Mouse (Mus musculus) cerebellum, adult 2 months (tissue): ENCODE data around the gene Tbc1d20. TPM values are rescaled to one million over a fixed set of nuclear protein-coding genes. Genes with fewer than 3 reads are reported as not detected.
"Not testable (repeated sequence)": the region's sequence is repeated elsewhere in the genome, so short reads cannot be mapped to it uniquely, and the experiment has no call there.

Experiments
- DNase-seq, 2 experiments: peaks; one replicate each; pipeline ENCODE4 v3.0.0; 2021
- H3K27ac ChIP-seq: fragments of 200-500 bp; 2 replicates; pipeline ENCODE4 v1.5.1; 2012; ENCODE audit warnings: low read length, control low read depth, inconsistent platforms; ENCODE audit not compliant: insufficient read depth
- H3K27me3 ChIP-seq: fragments of 200-500 bp; 2 replicates; pipeline ENCODE4 v1.6.1; 2012; ENCODE audit warnings: inconsistent platforms, mild to moderate bottlenecking, low read length, moderate library complexity; ENCODE audit not compliant: control insufficient read depth, insufficient read depth
- H3K4me1 ChIP-seq: fragments of 200-500 bp; 2 replicates; pipeline ENCODE4 v1.6.1; 2011; ENCODE audit warnings: low read length; ENCODE audit not compliant: control insufficient read depth, insufficient read depth
- H3K4me3 ChIP-seq: fragments of 200-500 bp; replicated peaks from 2 replicates; pipeline ENCODE3; 2011; ENCODE audit warnings: mild to moderate bottlenecking, low read depth, low read length, control low read depth; ENCODE audit not compliant: insufficient read depth
- CTCF ChIP-seq: fragments of 200-500 bp; IDR thresholded peaks from 2 replicates; pipeline ENCODE4 v1.5.1; 2011; ENCODE audit warnings: low read depth, mild to moderate bottlenecking, control low read depth, low read length, moderate library complexity, borderline replicate concordance; ENCODE audit not compliant: insufficient read depth
- POLR2A ChIP-seq: fragments of 200-500 bp; IDR thresholded peaks from 2 replicates; pipeline ENCODE4 v1.6.1; 2011; ENCODE audit warnings: low read length, control low read depth, borderline replicate concordance; ENCODE audit not compliant: insufficient read depth
- WGBS: fragments of 180-500 bp; shearing (Covaris S2); methylation state at CpG from one replicate; pipeline ENCODE4 v1.1.7; 2018; 5-methylcytosine and 5-hydroxymethylcytosine counted together
- polyA plus RNA-seq: library from polyadenylated mRNA; depleted of rRNA; stranded (reverse); fragments of >200 nt; gene quantifications from 2 replicates; pipeline ENCODE4 v1.2.3, GENCODE M21; 2012; rRNA removed

Gene Tbc1d20
- polyA plus RNA-seq, 1 experiment: 40.9 TPM

DNA sequence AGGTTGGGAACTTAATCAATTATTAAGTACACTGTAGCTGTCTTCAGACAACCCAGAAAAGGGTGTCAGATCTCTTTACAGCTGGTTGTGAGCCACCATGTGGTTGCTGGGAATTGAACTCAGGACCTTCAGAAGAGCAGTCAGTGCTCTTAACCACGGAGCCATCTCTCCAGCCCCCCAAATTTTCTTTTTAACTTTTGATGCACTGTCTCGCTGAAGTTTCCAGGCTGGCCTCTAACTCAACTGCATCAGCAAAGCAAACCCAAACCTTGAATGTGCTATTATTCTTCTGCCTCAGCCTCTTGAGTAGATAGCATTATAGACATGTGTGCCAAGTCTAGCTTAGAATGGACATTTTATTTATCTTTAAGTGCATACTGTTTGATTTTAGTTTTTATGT, 54.1 kb downstream of the Tbc1d20 start:
- H3K4me1 ChIP-seq: no peaks in the 10 kb centered on the region
- DNase-seq: no peak
- H3K4me3 ChIP-seq: no peak overlapping the region
- WGBS: 85% methylated on average over 2 of the region's 2 CpGs
- TF ChIP-seq POLR2A (no peak), CTCF (no peak)
- no peaks in the 10 kb centered on the region for H3K27me3 ChIP-seq
- no peak overlapping the region for H3K27ac ChIP-seq

GRCm38 (mm10) chr2:152349205-152349604, 55.6 kb downstream of the Tbc1d20 start:
- H3K27ac ChIP-seq: no peak overlapping the region
- no peaks in the 10 kb centered on the region for H3K4me1 ChIP-seq
- TF ChIP-seq CTCF (no peak), POLR2A (no peak)
- WGBS: 91% methylated on average over 6 of the region's 6 CpGs
- H3K27me3 ChIP-seq: no peaks in the 10 kb centered on the region
- H3K4me3 ChIP-seq: no peak overlapping the region
- DNase-seq: no peak

DNA sequence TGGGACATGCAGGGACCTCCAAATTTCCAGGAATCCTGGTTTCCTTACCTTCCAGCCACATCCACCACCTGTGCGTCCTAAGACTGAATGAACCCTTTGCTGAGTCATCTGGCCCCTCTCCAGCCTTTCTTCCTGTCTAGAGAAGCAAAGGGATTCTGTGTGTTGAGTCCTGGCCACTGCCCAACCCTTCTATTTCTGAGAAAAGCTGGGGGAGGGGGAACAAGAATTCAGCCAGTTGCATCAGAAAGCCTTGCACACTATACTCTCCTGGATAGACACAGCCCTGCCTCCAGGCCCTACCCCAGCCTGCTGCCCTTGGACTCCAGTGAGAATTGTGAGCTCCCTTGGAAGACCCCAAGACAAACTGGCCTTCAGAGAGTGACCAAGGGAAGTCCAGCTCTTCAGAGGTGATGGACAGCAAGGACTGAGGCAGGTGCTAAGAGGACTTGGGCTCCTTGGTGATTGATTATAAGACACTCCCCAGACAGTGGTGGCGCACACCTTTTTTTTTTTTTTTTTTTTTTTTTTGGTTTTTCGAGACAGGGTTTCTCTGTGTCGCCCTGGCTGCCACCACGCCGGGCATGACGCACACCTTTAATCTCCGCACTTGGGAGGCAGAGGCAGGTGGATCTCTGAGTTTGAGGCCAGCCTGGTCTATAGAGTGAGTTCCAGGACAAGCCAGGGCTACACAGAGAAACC, 56.4 kb downstream of the Tbc1d20 start:
- TF ChIP-seq POLR2A (no peak), CTCF (no peak)
- DNase-seq: peak in 1 of 2 experiments; percentile 35
- Histone ChIP-seq H3K27ac (no peak overlapping the region), H3K4me3 (no peak overlapping the region), H3K4me1 (no peaks in the 10 kb centered on the region), H3K27me3 (no peaks in the 10 kb centered on the region)
- 84% methylated on average over 8 of the region's 8 CpGs for WGBS

- DNase-seq: no peak
- H3K4me3 ChIP-seq: no peak overlapping the region
- TF ChIP-seq CTCF: no peak
- no peak for TF ChIP-seq POLR2A
- H3K4me1 ChIP-seq: no peaks in the 10 kb centered on the region
- H3K27me3 ChIP-seq: no peaks in the 10 kb centered on the region
- H3K27ac ChIP-seq: no peak overlapping the region
- WGBS: 85% methylated on average over 3 of the region's 3 CpGs
These were observed 63.6 kb downstream of the Tbc1d20 start for GRCm38 (mm10) chr2:152357254-152357653.

GRCm38 (mm10) chr2:152358977-152359376, 65.3 kb downstream of the Tbc1d20 start:
- 72% methylated on average over 5 of the region's 5 CpGs for WGBS
- H3K4me3 ChIP-seq, H3K27me3 ChIP-seq, DNase-seq, H3K27ac ChIP-seq, H3K4me1 ChIP-seq: not testable (repeated sequence)

DNA sequence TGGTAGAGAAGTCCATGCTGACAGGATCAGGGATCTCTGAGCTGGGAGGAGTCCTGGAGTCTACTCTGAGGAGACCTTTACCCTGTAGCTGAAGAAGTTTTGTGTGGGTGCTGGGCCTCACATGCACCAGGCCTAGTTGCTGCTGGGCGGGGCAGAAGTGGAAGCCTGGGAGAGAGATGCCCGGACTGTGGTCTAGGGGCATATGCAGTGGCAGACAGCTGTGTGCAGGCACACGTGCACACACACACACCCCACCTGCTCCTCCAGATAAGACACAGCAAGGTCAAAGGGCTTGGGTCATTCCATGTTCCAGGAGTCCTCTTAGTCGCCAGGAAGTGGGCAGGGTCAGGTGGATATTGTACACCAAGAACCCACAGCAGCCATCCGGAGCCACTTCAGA, 66.0 kb downstream of the Tbc1d20 start:
- 77% methylated on average over 5 of the region's 5 CpGs for WGBS

DNA sequence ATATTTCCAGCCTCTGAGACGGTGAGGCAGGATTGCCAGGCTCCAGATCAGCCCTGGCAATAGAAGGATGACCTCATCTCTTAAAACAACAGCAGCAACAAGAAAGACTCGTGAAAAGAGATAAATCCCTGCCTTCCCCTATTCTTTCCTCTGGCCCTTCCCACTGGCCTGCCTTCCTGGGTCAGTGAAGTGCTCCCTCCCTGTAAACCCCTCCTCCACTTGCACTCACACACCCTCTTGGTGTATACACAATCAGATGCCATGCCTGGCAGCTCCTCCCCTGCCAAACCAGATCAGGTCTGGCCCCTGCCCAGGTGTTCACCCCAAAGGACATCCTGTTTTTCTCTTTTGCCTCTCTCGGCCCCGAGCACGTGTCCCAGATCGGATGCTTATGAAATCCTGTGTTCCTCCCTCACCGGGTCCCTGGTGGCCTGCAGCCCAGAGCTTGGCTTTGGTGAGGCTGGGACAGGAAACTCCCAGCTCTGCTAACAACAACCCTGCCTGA, 66.7 kb downstream of the Tbc1d20 start:
- TF ChIP-seq POLR2A: no peak
- no peak for TF ChIP-seq CTCF
- no peak overlapping the region for H3K27ac ChIP-seq
- H3K4me3 ChIP-seq: no peak overlapping the region
- no peak for DNase-seq
- no peaks in the 10 kb centered on the region for H3K4me1 ChIP-seq
- 49% methylated on average over 7 of the region's 7 CpGs for WGBS
- no peaks in the 10 kb centered on the region for H3K27me3 ChIP-seq

More for the DNA sequence above, 66.0 kb downstream of the Tbc1d20 start:
- DNase-seq: no peak
- TF ChIP-seq CTCF (no peak), POLR2A (no peak)
- H3K4me3 ChIP-seq: no peak overlapping the region
- H3K4me1 ChIP-seq: no peaks in the 10 kb centered on the region
- H3K27ac ChIP-seq: no peak overlapping the region
- no peaks in the 10 kb centered on the region for H3K27me3 ChIP-seq

GRCm38 (mm10) chr2:152361193-152361592, 67.6 kb downstream of the Tbc1d20 start:
- WGBS: 85% methylated on average over 8 of the region's 8 CpGs
- no peaks in the 10 kb centered on the region for H3K27me3 ChIP-seq
- no peak overlapping the region for H3K27ac ChIP-seq
- TF ChIP-seq CTCF (no peak), POLR2A (no peak)
- H3K4me1 ChIP-seq: no peaks in the 10 kb centered on the region
- DNase-seq: no peak
- no peak overlapping the region for H3K4me3 ChIP-seq

Other genes with a start within 250 kb of the Tbc1d20 start
- 14.8 and 15.4 TPM in 2 replicates for gene Scrt2, start 212.3 kb upstream of the Tbc1d20 start, polyA plus RNA-seq
- 138 TPM in 2 replicates for gene Srxn1, start 188.3 kb upstream of the Tbc1d20 start, polyA plus RNA-seq
- 2.6 TPM in 2 replicates for gene Tcf15, start 150.3 kb upstream of the Tbc1d20 start, polyA plus RNA-seq
- 70.2 and 73.1 TPM in 2 replicates for gene Csnk2a1, start 67.0 kb upstream of the Tbc1d20 start, polyA plus RNA-seq
- gene Rbck1, start 38.8 kb downstream of the Tbc1d20 start, polyA plus RNA-seq: 205 and 208 TPM in 2 replicates
- gene Trib3, start 50.2 kb downstream of the Tbc1d20 start, polyA plus RNA-seq: 1.1 TPM in 2 replicates
- 124 and 142 TPM in 2 replicates for gene Nrsn2, start 82.8 kb downstream of the Tbc1d20 start, polyA plus RNA-seq
- gene Sox12, start 104.2 kb downstream of the Tbc1d20 start, polyA plus RNA-seq: 11.1 and 12.1 TPM in 2 replicates
- 10.7 and 11.9 TPM in 2 replicates for gene Zcchc3, start 121.2 kb downstream of the Tbc1d20 start, polyA plus RNA-seq
- 2.6 and 3.9 TPM in 2 replicates for gene 6820408C15Rik, start 121.8 kb downstream of the Tbc1d20 start, polyA plus RNA-seq
- gene Defb23, start 170.8 kb downstream of the Tbc1d20 start, polyA plus RNA-seq: not detected in 2 replicates
- gene Defb20, start 183.2 kb downstream of the Tbc1d20 start, polyA plus RNA-seq: 0.23 TPM in 1 of 2 replicates, not detected in the other
- gene Defb22, start 196.3 kb downstream of the Tbc1d20 start, polyA plus RNA-seq: not detected in 2 replicates
- not detected in 2 replicates for gene Defb26, start 217.9 kb downstream of the Tbc1d20 start, polyA plus RNA-seq
- gene Defb28, start 224.4 kb downstream of the Tbc1d20 start, polyA plus RNA-seq: not detected in 2 replicates
- gene Defb29, start 246.3 kb downstream of the Tbc1d20 start, polyA plus RNA-seq: not detected in 2 replicates